Mouse (Mus musculus): ENCODE measurements around the gene Sdhb. TPM values are rescaled to one million over a fixed set of nuclear protein-coding genes. Genes with fewer than 3 reads are reported as not detected.

Sdhb gene
- total and polyA plus RNA-seq, 3 experiments: 292 to 414 (median 342) TPM

DNA sequence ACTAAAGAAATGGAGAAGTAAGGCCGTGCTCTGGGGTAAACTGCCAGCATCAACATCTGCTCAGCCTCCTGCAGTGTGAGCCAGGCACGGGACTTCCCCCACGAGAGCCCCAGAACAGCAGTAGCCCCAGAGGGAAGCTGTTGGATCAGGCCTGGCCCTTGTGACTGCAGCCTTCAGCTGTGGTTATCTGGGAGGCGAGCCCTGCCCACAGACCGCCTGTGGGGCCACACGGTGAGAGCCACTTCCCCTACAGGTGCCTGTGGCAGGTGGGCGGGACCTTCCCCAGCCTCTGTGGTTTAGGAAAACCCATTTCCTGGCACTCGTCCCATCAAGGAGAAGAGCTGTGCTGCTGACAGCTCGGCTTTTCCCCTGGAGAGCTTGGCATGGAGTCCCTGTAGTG is 22.4 kb downstream of the Sdhb start (continued):
- TF ChIP-seq CTCF (IDR thresholded peaks at IDR 0.05 in 2 of 3, conservative IDR thresholded peaks at IDR 0.05 in 1 of 3; ENCODE audit: control insufficient read depth in 1 of 3, insufficient read depth in 1 of 3, low read depth in 2 of 3, low read length in 3 of 3, poor library complexity in 1 of 3, severe bottlenecking in 1 of 3): no peak
- TF ChIP-seq USF1 (IDR thresholded peaks at IDR 0.05; ENCODE audit: low read depth, low read length): peak; percentile 64

DNA sequence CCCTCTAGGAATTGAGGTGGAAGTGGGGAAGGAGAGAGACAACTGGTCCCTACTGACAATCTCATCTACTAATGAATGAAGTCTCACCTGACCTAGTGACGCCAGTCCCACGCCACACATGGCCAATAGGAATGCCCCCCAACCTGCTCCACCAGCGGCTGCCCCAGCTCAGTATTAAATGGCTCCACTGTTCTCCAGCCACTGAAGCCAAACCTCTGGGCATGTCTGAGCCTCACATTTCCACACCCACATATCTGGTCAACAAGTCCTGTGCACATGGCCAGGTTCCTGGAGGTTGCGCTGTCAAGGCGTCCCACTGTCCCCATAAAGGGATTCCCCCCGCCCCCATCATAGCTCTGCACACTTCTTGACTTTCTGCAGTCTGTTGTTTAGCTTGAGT is 23.5 kb downstream of the Sdhb start:
- Histone ChIP-seq H3K27ac (ENCODE audit: control insufficient read depth, low read depth, low read length) (no peak overlapping the region), H3K4me3 (ENCODE audit: control insufficient read depth in 1 of 2, insufficient read depth in 1 of 2, low read depth in 2 of 2, low read length in 2 of 2) (no peak overlapping the region), H3K4me1 (ENCODE audit: control insufficient read depth in 1 of 2, insufficient read depth in 2 of 2, low read length in 2 of 2) (peaks cover 7 to 23% of the 10 kb centered on the region in 2 experiments), H3K9me3 (replicated peaks; ENCODE audit: insufficient read depth, low read length) (no peaks in the 10 kb centered on the region), H3K79me2 (ENCODE audit: control insufficient read depth, insufficient read depth, low read length, poor library complexity) (peaks cover 8% of the 10 kb centered on the region), H3K27me3 (ENCODE audit: control insufficient read depth in 1 of 2, insufficient read depth in 2 of 2, low read length in 2 of 2) (no peaks in the 10 kb centered on the region), H3K36me3 (ENCODE audit: control insufficient read depth in 1 of 2, insufficient read depth in 2 of 2, low read length in 2 of 2) (peaks cover 0 to 15% of the 10 kb centered on the region in 2 experiments; a peak in 2 of 4 replicates), H3K9ac (ENCODE audit: control insufficient read depth, low read depth, low read length, poor library complexity, severe bottlenecking) (no peak overlapping the region)
- TF ChIP-seq EP300 (IDR thresholded peaks at IDR 0.05; ENCODE audit: low read depth in 1 of 2, low read length in 2 of 2) (no peak), POLR2A (IDR thresholded peaks at IDR 0.05; ENCODE audit: control insufficient read depth in 1 of 2, insufficient read depth in 1 of 2, low read depth in 1 of 2, low read length in 2 of 2, poor library complexity in 1 of 2) (no peak), SIN3A (IDR thresholded peaks at IDR 0.05; ENCODE audit: low read length) (no peak), E2F4 (IDR thresholded peaks at IDR 0.05; ENCODE audit: borderline replicate concordance, low read depth, low read length) (no peak), TAL1 (IDR thresholded peaks at IDR 0.05; ENCODE audit: low read length) (no peak), NRF1 (IDR thresholded peaks at IDR 0.05; ENCODE audit: insufficient read depth, low read depth, low read length, poor library complexity, severe bottlenecking) (no peak), KAT2A (conservative IDR thresholded peaks at IDR 0.05; ENCODE audit: low read depth, low read length) (no peak), JUND (IDR thresholded peaks at IDR 0.05; ENCODE audit: low read depth, low read length) (no peak), ZC3H11A (IDR thresholded peaks at IDR 0.05; ENCODE audit: low read depth, low read length) (no peak), UBTF (IDR thresholded peaks at IDR 0.05; ENCODE audit: borderline replicate concordance, insufficient read depth, low read depth, low read length) (no peak), MAZ (IDR thresholded peaks at IDR 0.05; ENCODE audit: low read depth, low read length) (no peak), USF1 (IDR thresholded peaks at IDR 0.05; ENCODE audit: low read depth, low read length) (no peak), RAD21 (IDR thresholded peaks at IDR 0.05; ENCODE audit: low read depth, low read length) (no peak), MAX (IDR thresholded peaks at IDR 0.05; ENCODE audit: low read length) (no peak), POLR2AphosphoS5 (IDR thresholded peaks at IDR 0.05; ENCODE audit: borderline replicate concordance, low read depth, low read length) (no peak), ETS1 (IDR thresholded peaks at IDR 0.05; ENCODE audit: low read depth, low read length) (no peak), POLR2AphosphoS2 (IDR thresholded peaks at IDR 0.05; ENCODE audit: low read length) (no peak), SMC3 (IDR thresholded peaks at IDR 0.05; ENCODE audit: low read depth, low read length) (no peak)
- no peak for DNase-seq (ENCODE audit: low read depth, low spot score)
